Mouse (Mus musculus) liver, postnatal 0 days (tissue): Measurements from ENCODE around the gene Cnbd2. TPM values are rescaled to one million over a fixed set of nuclear protein-coding genes. Genes with fewer than 3 reads are reported as not detected.

Experiments used
- ATAC-seq: fragments of 200-750 bp; cut with Nextera tagmentation; 2 replicates; pipeline ENCODE4 v1.8.0; 2017; ENCODE audit warnings: mild to moderate bottlenecking, moderate library complexity
- DNase-seq: peaks from one replicate; pipeline ENCODE4 v3.0.0-alpha.2; 2016
- H3K27ac ChIP-seq: fragments of 300-500 bp; sonication (generic); 2 replicates; pipeline ENCODE4 v1.5.1; 2014; ENCODE audit warnings: antibody characterized with exemption, moderate library complexity, mild to moderate bottlenecking, low read depth
- H3K27me3 ChIP-seq: fragments of 300-500 bp; sonication (generic); 2 replicates; pipeline ENCODE4 v1.6.1; 2014; ENCODE audit warnings: low read length, control low read depth, mixed read lengths; ENCODE audit not compliant: insufficient read depth
- H3K36me3 ChIP-seq: fragments of 300-500 bp; sonication (generic); replicated peaks from 2 replicates; pipeline ENCODE4 v1.6.1; 2014; ENCODE audit warnings: mild to moderate bottlenecking, control low read depth, low read length, moderate library complexity, mixed read lengths; ENCODE audit not compliant: insufficient read depth
- H3K4me1 ChIP-seq: fragments of 300-500 bp; sonication (generic); 2 replicates; pipeline ENCODE4 v1.6.1; 2014; ENCODE audit warnings: antibody characterized with exemption, mild to moderate bottlenecking, control low read depth; ENCODE audit not compliant: insufficient read depth
- H3K4me2 ChIP-seq: fragments of 300-500 bp; sonication (generic); 2 replicates; pipeline ENCODE4 v1.6.1; 2014; ENCODE audit warnings: low read depth, mild to moderate bottlenecking, low read length, moderate library complexity, mixed read lengths
- H3K4me3 ChIP-seq: fragments of 300-500 bp; sonication (generic); 2 replicates; pipeline ENCODE4 v1.5.1; 2014; ENCODE audit warnings: low read depth, low read length
- H3K9ac ChIP-seq: fragments of 300-500 bp; sonication (generic); replicated peaks from 2 replicates; pipeline ENCODE4 v1.6.1; 2014; ENCODE audit warnings: mild to moderate bottlenecking, moderate library complexity
- H3K9me3 ChIP-seq: fragments of 300-500 bp; sonication (generic); 2 replicates; pipeline ENCODE4 v1.6.1; 2016; ENCODE audit warnings: mild to moderate bottlenecking, control low read depth, low read length, mixed read lengths
- CTCF ChIP-seq: sonication (generic); IDR thresholded peaks from 2 replicates; pipeline ENCODE4 v1.5.1; 2016; ENCODE audit warnings: antibody characterized with exemption, low read depth
- EP300 ChIP-seq: IDR thresholded peaks from 2 replicates; pipeline ENCODE4 v1.6.1; 2016; ENCODE audit warnings: antibody characterized with exemption, low read depth, mild to moderate bottlenecking
- WGBS: fragments of 180-500 bp; shearing (Covaris S2); extraction: QIAGEN DNeasy Blood & Tissue Kit; methylation state at CpG from one replicate; pipeline ENCODE4 v1.1.7; 2014; ENCODE audit not compliant: insufficient replicate concordance; 5-methylcytosine and 5-hydroxymethylcytosine counted together
- polyA plus RNA-seq: library from polyadenylated mRNA; unstranded; fragments of >200 nt; fragmentation: Nextera tagmentation; extraction: Ambion mirVana; gene quantifications from 2 replicates; pipeline ENCODE4 v1.2.1, GENCODE M21; 2015

The Cnbd2 gene
- polyA plus RNA-seq, 1 experiment from 2014 or later, result 4.0 TPM

DNA sequence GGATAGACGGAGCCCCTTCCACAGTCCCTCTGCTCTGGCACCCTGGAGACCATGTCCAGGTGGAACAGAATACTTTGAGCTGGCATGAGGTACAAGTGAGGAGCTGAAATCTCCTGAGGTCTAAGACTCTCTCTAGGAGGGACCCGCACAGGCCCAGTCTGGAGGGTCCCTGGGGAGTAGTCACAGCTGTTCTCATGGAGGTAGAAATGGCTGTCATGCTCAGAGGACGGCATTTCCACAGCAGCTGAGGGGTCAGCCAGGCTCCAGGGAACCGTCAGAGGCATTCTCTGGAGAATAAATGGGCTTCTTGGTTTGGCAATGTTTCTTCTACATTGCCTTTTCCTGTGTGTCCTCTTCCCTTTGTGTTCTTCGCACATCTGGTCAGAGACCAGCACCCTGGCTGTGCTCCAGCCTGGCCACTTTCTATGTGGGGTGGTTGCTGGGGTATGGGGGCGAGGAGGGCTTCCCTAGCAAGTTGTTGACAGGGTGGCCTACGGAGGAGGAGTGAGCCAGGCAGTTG, 19.4 kb downstream of the Cnbd2 start:
- H3K36me3 ChIP-seq, result no peaks in the 10 kb centered on the region
- no peak overlapping the region for H3K4me3 ChIP-seq
- no peak for DNase-seq
- WGBS, result 73% methylated on average over 7 of the region's 7 CpGs
- no peaks in the 10 kb centered on the region for H3K9me3 ChIP-seq
- no peak for TF ChIP-seq EP300
- TF ChIP-seq CTCF, result no peak
- H3K27me3 ChIP-seq, result no peaks in the 10 kb centered on the region
- H3K4me2 ChIP-seq, result no peak overlapping the region
- no peaks in the 10 kb centered on the region for H3K4me1 ChIP-seq
- H3K9ac ChIP-seq, result no peak overlapping the region
- no peak for ATAC-seq
- no peak overlapping the region for H3K27ac ChIP-seq

DNA sequence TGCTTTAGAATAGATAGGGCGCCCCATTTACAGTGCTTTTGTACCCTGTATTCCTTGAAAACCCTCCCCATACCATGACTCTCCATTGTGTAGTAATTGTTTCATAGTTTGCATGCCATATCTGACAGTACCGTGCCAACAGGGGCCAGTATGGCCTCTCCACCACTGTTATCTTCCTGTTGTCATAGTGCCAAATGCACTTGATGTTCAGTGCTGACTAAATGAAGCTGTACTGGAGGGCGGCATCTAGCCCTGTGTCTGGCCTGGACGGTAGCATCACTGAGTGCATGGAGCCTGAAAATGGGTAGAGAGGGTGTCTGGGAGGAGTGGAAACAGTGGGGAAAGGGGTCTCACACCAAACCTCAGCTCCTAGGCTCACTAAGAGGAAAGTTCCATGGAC, 28.0 kb downstream of the Cnbd2 start:
- Histone ChIP-seq H3K27ac (no peak overlapping the region), H3K36me3 (no peaks in the 10 kb centered on the region), H3K4me3 (no peak overlapping the region), H3K27me3 (no peaks in the 10 kb centered on the region), H3K4me1 (no peaks in the 10 kb centered on the region), H3K4me2 (no peak overlapping the region), H3K9me3 (no peaks in the 10 kb centered on the region), H3K9ac (no peak overlapping the region)
- DNase-seq (no peak), ATAC-seq (no peak)
- TF ChIP-seq CTCF (no peak), EP300 (no peak)
- WGBS, result 73% methylated on average over 4 of the region's 4 CpGs

DNA sequence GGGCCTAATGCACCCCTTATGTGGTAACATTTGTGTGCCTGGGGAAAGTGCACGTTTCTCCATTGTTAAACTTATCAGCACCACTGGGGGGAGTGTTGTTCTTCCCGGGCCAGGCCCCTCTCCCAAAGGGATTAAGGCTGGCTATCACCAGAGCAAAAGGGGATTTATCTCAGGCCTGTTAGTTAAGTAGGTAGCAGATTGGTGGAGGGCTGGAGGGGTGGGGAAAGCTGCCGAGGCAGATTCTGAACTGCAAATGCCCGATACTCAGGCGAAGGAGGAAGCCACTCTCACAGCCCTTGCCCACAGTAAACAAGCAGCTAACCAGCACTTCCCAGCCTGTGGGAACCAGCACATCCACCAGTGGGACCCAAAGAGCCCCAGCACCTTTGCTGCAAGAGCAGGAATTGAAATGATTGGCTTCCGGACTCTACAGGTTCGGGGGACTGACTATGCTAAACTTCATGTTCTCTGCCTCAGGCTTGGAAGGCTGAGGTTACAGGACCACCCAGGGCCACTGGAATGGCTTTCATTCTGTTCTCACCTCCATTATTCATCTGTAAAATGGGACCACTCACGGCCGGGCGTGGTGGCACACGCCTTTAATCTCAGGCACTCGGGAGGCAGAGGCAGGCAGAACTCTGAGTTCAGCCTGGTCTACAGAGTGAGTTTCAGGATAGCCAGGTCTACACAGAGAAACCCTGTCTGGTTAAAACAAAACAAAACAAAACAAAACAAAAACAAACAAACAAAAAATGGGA, 32.9 kb downstream of the Cnbd2 start:
- H3K9me3 ChIP-seq, result no peaks in the 10 kb centered on the region

GRCm38 (mm10) chr2:156348812-156349211, 36.7 kb downstream of the Cnbd2 start:
- H3K4me3 ChIP-seq, result no peak overlapping the region
- H3K9me3 ChIP-seq, result no peaks in the 10 kb centered on the region
- 81% methylated on average over 4 of the region's 4 CpGs for WGBS
- H3K4me1 ChIP-seq, result no peaks in the 10 kb centered on the region
- no peak for DNase-seq
- TF ChIP-seq CTCF (no peak), EP300 (no peak)
- H3K27me3 ChIP-seq, result no peaks in the 10 kb centered on the region
- no peak overlapping the region for H3K4me2 ChIP-seq
- H3K36me3 ChIP-seq, result no peaks in the 10 kb centered on the region
- H3K9ac ChIP-seq, result no peak overlapping the region
- no peak for ATAC-seq
- H3K27ac ChIP-seq, result no peak overlapping the region

More for the DNA sequence above, 32.9 kb downstream of the Cnbd2 start:
- no peak for TF ChIP-seq EP300
- TF ChIP-seq CTCF, result peak; percentile 41
- ATAC-seq, result no peak
- Histone ChIP-seq H3K9ac (no peak overlapping the region), H3K27me3 (no peaks in the 10 kb centered on the region), H3K4me3 (no peak overlapping the region), H3K4me2 (no peak overlapping the region), H3K27ac (no peak overlapping the region), H3K4me1 (no peaks in the 10 kb centered on the region), H3K36me3 (no peaks in the 10 kb centered on the region)
- no peak for DNase-seq
- 53% methylated on average over 12 of the region's 12 CpGs for WGBS

DNA sequence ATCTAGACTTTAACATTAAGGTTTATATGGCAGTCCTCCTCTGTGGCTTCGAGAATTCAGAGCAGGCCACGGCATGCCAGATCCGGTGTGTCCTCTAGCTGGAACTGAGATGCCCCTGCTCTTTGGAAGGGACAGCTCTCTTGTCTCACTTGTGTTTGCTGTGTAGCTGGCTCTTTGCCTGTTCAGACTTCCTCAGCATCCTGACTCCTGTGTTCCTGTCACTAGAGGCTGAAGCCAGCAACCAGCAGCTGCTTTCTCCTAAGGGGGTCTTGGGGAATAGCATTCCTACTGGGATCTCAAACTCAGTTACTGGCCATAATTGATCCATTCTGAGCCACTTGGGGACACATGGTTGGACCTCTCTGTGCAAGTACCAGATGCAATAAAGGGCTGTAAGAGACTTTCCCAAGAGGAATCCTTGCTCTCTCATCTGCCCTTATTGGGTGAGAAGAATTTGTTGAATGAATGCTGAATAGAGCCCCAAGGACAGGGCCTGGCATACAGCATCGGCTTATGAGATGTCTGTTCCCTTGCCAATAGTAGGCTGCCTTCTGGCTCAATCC, 37.3 kb downstream of the Cnbd2 start:
- no peaks in the 10 kb centered on the region for H3K36me3 ChIP-seq
- no peak overlapping the region for H3K27ac ChIP-seq
- H3K9ac ChIP-seq, result no peak overlapping the region
- no peak for ATAC-seq
- H3K4me1 ChIP-seq, result no peaks in the 10 kb centered on the region
- H3K27me3 ChIP-seq, result no peaks in the 10 kb centered on the region
- H3K4me3 ChIP-seq, result no peak overlapping the region
- H3K9me3 ChIP-seq, result no peaks in the 10 kb centered on the region
- WGBS, result 77% methylated on average over 4 of the region's 4 CpGs
- TF ChIP-seq EP300 (no peak), CTCF (no peak)
- DNase-seq, result no peak
- H3K4me2 ChIP-seq, result no peak overlapping the region

DNA sequence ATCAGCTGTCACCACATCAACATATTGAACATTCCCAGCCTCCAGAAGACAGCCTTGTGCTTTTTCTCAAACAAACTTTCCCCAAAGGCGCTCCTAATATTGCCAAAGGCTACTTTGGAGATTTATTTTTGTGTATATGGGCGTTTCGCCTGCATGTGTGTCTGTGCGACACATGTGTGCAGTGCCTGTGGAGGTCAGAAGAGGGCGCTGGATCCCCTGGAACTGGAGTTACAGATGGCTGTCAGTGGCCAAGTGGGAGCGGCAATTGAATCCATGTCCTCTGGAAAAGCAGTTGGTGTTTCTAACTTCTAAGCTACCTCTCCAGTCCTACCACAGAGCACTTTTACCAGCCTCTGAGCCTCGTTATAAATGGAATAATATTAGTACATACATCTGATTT, 39.1 kb downstream of the Cnbd2 start:
- WGBS, result 82% methylated on average over 7 of the region's 7 CpGs
- Histone ChIP-seq H3K9ac (no peak overlapping the region), H3K9me3 (no peaks in the 10 kb centered on the region), H3K36me3 (no peaks in the 10 kb centered on the region), H3K27me3 (no peaks in the 10 kb centered on the region), H3K27ac (no peak overlapping the region), H3K4me1 (no peaks in the 10 kb centered on the region), H3K4me3 (no peak overlapping the region), H3K4me2 (no peak overlapping the region)
- TF ChIP-seq CTCF (peak; percentile 36), EP300 (no peak)
- DNase-seq (peak; percentile 28), ATAC-seq (no peak)
